Mouse (Mus musculus) small intestine, adult 2 months (tissue): ENCODE measurements around the gene Ghrh. TPM values are rescaled to one million over a fixed set of nuclear protein-coding genes. Genes with fewer than 3 reads are reported as not detected.

Experiments used
- H3K27ac ChIP-seq: fragments of 200-500 bp; 2 replicates; pipeline ENCODE4 v1.5.1; 2012; ENCODE audit warnings: low read depth, low read length, control low read depth, inconsistent platforms; ENCODE audit not compliant: insufficient read depth
- H3K27me3 ChIP-seq: fragments of 200-500 bp; 2 replicates; pipeline ENCODE4 v1.6.1; 2012; ENCODE audit warnings: mild to moderate bottlenecking, moderate library complexity, low read length, inconsistent platforms; ENCODE audit not compliant: control insufficient read depth, insufficient read depth
- H3K36me3 ChIP-seq: fragments of 200-500 bp; 2 replicates; pipeline ENCODE4 v1.6.1; 2012; ENCODE audit warnings: mild to moderate bottlenecking, low read length, control low read depth, inconsistent platforms; ENCODE audit not compliant: control insufficient read depth, insufficient read depth
- H3K4me1 ChIP-seq: fragments of 200-500 bp; 2 replicates; pipeline ENCODE4 v1.6.1; 2012; ENCODE audit warnings: low read length, inconsistent platforms, mixed read lengths; ENCODE audit not compliant: control insufficient read depth, insufficient read depth, insufficient read length
- H3K4me3 ChIP-seq: fragments of 200-500 bp; 2 replicates; pipeline ENCODE4 v1.5.1; 2012; ENCODE audit warnings: low read depth, mild to moderate bottlenecking, control low read depth, inconsistent platforms, low read length, moderate library complexity
- CTCF ChIP-seq: fragments of 200-500 bp; IDR thresholded peaks from 2 replicates; pipeline ENCODE4 v1.5.1; 2012; ENCODE audit warnings: low read depth, mild to moderate bottlenecking, control low read depth, inconsistent platforms, low read length, moderate library complexity, mixed read lengths; ENCODE audit not compliant: insufficient replicate concordance, insufficient read length; ENCODE audit errors: extremely low read depth
- POLR2A ChIP-seq: fragments of 200-500 bp; IDR thresholded peaks from 2 replicates; pipeline ENCODE4 v1.6.1; 2012; ENCODE audit warnings: low read depth, mild to moderate bottlenecking, control low read depth, inconsistent platforms, low read length, moderate library complexity
- WGBS: fragments of 180-500 bp; shearing (Covaris S2); methylation state at CpG from one replicate; pipeline ENCODE4 v1.1.7; 2018; 5-methylcytosine and 5-hydroxymethylcytosine counted together
- polyA plus RNA-seq: library from polyadenylated mRNA; depleted of rRNA; stranded (reverse); fragments of >200 nt; gene quantifications from 2 replicates; pipeline ENCODE4 v1.2.3, GENCODE M21; 2012; rRNA removed

Ghrh gene
- polyA plus RNA-seq, 1 experiment = 0.33 TPM

DNA sequence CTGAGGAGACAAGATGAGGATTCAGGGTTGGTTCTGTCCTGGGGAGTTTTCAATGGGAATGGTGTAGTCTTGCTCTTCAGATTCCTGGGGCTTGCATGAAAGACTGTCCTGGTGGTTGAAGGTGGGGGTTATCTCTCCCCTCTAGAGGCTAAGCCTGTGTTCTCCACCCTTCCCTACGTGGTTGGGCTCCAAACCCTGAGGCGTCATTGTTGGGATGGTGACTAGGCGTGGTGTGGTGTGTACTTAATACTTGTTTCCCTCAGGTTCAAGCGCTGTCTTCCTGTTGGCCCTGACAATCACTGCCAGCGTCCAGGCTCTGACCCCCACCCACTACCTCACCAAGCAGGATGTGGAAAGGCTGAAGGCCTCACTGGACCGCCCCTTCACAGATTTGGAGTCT, 64.0 kb downstream of the Ghrh start:
- peaks cover 4% of the 10 kb centered on the region; the same call in 1 of the 2 replicates for H3K4me1 ChIP-seq
- H3K36me3 ChIP-seq = peaks cover 18% of the 10 kb centered on the region
- no peak overlapping the region for H3K27ac ChIP-seq
- H3K27me3 ChIP-seq = no peaks in the 10 kb centered on the region
- WGBS = 80% methylated on average over 6 of the region's 6 CpGs
- H3K4me3 ChIP-seq = no peak overlapping the region
- TF ChIP-seq POLR2A (no peak), CTCF (no peak)

Other genes starting within 250 kb of the Ghrh start
- gene Samhd1, start 212.2 kb downstream of the Ghrh start, polyA plus RNA-seq = 18.9 and 47.7 TPM in 2 replicates
- gene Rbl1, start 143.0 kb downstream of the Ghrh start, polyA plus RNA-seq = 1.7 and 5.2 TPM in 2 replicates
- gene Rpn2, start 68.5 kb downstream of the Ghrh start, polyA plus RNA-seq = 85.3 and 141 TPM in 2 replicates
- gene Mroh8, start 68.0 kb downstream of the Ghrh start, polyA plus RNA-seq = 0.16 and 0.17 TPM in 2 replicates
- 20.1 and 47.5 TPM in 2 replicates for gene Manbal, start 20.1 kb upstream of the Ghrh start, polyA plus RNA-seq
- 65.9 and 161 TPM in 2 replicates for gene Src, start 70.9 kb upstream of the Ghrh start, polyA plus RNA-seq
- gene Nnat, start 212.6 kb upstream of the Ghrh start, polyA plus RNA-seq = 5.2 and 9.5 TPM in 2 replicates
- 15.7 and 30.8 TPM in 2 replicates for gene Blcap, start 223.8 kb upstream of the Ghrh start, polyA plus RNA-seq